Mouse (Mus musculus) kidney, adult 2 months (tissue): ENCODE results near the gene Rnf121. TPM values are rescaled to one million over a fixed set of nuclear protein-coding genes. Genes with fewer than 3 reads are reported as not detected.

Experiments used
- DNase-seq: peaks from one replicate; pipeline ENCODE4 v3.0.0; 2021
- H3K27ac ChIP-seq: fragments of 200-500 bp; 2 replicates; pipeline ENCODE4 v1.5.1; 2012; ENCODE audit warnings: low read depth, low read length, control low read depth, inconsistent platforms; ENCODE audit not compliant: insufficient read depth
- H3K27me3 ChIP-seq: fragments of 200-500 bp; replicated peaks from 2 replicates; pipeline ENCODE4 v1.6.1; 2012; ENCODE audit warnings: mild to moderate bottlenecking, moderate library complexity, low read length, inconsistent platforms; ENCODE audit not compliant: control insufficient read depth, insufficient read depth
- H3K36me3 ChIP-seq: fragments of 200-500 bp; 2 replicates; pipeline ENCODE4 v1.6.1; 2012; ENCODE audit warnings: mild to moderate bottlenecking, moderate library complexity, low read length, inconsistent platforms; ENCODE audit not compliant: control insufficient read depth, insufficient read depth
- H3K4me1 ChIP-seq: fragments of 200-500 bp; 2 replicates; pipeline ENCODE4 v1.6.1; 2011; ENCODE audit warnings: low read length; ENCODE audit not compliant: control insufficient read depth, insufficient read depth
- H3K4me3 ChIP-seq: fragments of 200-500 bp; 2 replicates; pipeline ENCODE4 v1.5.1; 2011; ENCODE audit warnings: mild to moderate bottlenecking, low read depth, low read length, control low read depth; ENCODE audit not compliant: insufficient read depth
- CTCF ChIP-seq: fragments of 200-500 bp; conservative IDR thresholded peaks from 2 replicates; pipeline ENCODE4 v1.5.1; 2011; ENCODE audit warnings: low read depth, mild to moderate bottlenecking, control low read depth, low read length, moderate library complexity, mixed read lengths; ENCODE audit not compliant: insufficient read depth, insufficient read length
- POLR2A ChIP-seq: fragments of 200-500 bp; IDR thresholded peaks from one replicate; pipeline ENCODE4 v1.6.1; 2011; ENCODE audit warnings: low read depth, low read length, control low read depth
- WGBS: fragments of 180-500 bp; shearing (Covaris S2); methylation state at CpG from one replicate; pipeline ENCODE4 v1.1.7; 2018; 5-methylcytosine and 5-hydroxymethylcytosine counted together
- polyA plus RNA-seq: library from polyadenylated mRNA; depleted of rRNA; stranded (reverse); fragments of >200 nt; gene quantifications from 2 replicates; pipeline ENCODE4 v1.2.3, GENCODE M21; 2012

Gene Rnf121
- polyA plus RNA-seq, 1 experiment, result 43.8 TPM

- WGBS, result 74% methylated on average over 8 of the region's 8 CpGs
- H3K27ac ChIP-seq, result peak overlapping the region; percentile 22; the same call in 1 of the 2 replicates
- no peaks in the 10 kb centered on the region for H3K4me1 ChIP-seq
- peaks cover 18% of the 10 kb centered on the region for H3K36me3 ChIP-seq
- TF ChIP-seq POLR2A (no peak), CTCF (no peak)
- no peak overlapping the region for H3K4me3 ChIP-seq
- DNase-seq, result no peak
- no peaks in the 10 kb centered on the region for H3K27me3 ChIP-seq
These were observed 65.0 kb downstream of the Rnf121 start for GRCm38 (mm10) chr7:102000296-102000695.

- peaks cover 18% of the 10 kb centered on the region for H3K36me3 ChIP-seq
- 48% methylated on average over 15 of the region's 15 CpGs for WGBS
- H3K4me1 ChIP-seq, result no peaks in the 10 kb centered on the region
- H3K27ac ChIP-seq, result peak overlapping the region; percentile 25; the same call in 1 of the 2 replicates
- TF ChIP-seq POLR2A (no peak), CTCF (peak; percentile 37; the same call in 1 of the 2 replicates)
- peak; percentile 51 for DNase-seq
- no peak overlapping the region for H3K4me3 ChIP-seq
- H3K27me3 ChIP-seq, result no peaks in the 10 kb centered on the region
These were observed 65.7 kb downstream of the Rnf121 start for GRCm38 (mm10) chr7:101999461-102000151.

- DNase-seq, result peak; percentile 89
- H3K4me1 ChIP-seq, result no peaks in the 10 kb centered on the region
- WGBS, result 27% methylated on average over 14 of the region's 14 CpGs
- H3K4me3 ChIP-seq, result no peak overlapping the region
- no peaks in the 10 kb centered on the region for H3K27me3 ChIP-seq
- H3K36me3 ChIP-seq, result peaks cover 18% of the 10 kb centered on the region
- no peak overlapping the region for H3K27ac ChIP-seq
- TF ChIP-seq CTCF (peak; percentile 96; the same call in 1 of the 2 replicates), POLR2A (no peak)
These were observed 66.9 kb downstream of the Rnf121 start for GRCm38 (mm10) chr7:101998194-101998927.

DNA sequence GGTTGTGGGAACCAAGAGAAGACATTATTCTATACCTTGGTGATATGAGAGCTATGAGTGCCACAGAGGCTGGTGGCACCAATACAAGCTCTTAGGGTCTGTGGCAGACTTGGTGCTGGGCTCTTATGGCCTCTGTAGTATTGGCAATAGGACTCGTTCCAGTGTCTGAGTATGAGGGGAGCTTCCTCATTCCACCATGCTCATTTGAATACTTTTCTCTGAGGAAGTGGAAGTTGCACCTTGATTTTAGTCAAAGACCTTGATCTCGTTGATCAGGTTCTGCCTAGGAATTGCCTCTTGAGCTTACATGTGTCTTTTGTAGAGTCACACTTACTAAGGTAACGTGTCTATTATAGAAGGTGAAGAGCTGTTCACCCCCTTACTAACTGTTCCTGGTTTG is 71.0 kb downstream of the Rnf121 start:
- Histone ChIP-seq H3K4me3 (no peak overlapping the region), H3K27ac (no peak overlapping the region), H3K36me3 (peaks cover 14% of the 10 kb centered on the region), H3K4me1 (no peaks in the 10 kb centered on the region), H3K27me3 (no peaks in the 10 kb centered on the region)
- TF ChIP-seq CTCF (no peak), POLR2A (no peak)
- no peak for DNase-seq
- 72% methylated on average over 3 of the region's 3 CpGs for WGBS

DNA sequence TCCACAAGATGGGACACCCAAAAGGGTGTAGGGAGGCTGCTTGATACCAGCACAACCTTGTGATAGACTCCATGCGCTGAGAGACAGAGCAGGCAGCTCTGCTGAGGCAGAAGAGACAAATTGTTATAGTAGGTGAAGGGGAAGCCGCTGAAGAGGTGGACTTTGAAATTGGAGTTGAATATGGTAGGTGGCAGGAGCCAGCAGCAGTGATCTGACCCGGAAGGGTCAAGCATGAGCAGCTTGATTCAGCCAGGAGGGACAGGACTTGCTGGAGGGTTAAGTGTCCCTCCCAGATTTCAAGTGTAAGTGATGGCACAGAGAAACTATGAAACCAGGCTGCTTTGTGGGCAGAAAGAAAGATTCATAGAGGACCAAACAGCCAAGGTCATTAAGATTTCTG is 80.2 kb downstream of the Rnf121 start:
- Histone ChIP-seq H3K4me1 (peaks cover 6% of the 10 kb centered on the region; the same call in 1 of the 2 replicates), H3K27ac (no peak overlapping the region), H3K27me3 (no peaks in the 10 kb centered on the region), H3K4me3 (no peak overlapping the region), H3K36me3 (peaks cover 4% of the 10 kb centered on the region)
- no peak for TF ChIP-seq POLR2A
- no peak for TF ChIP-seq CTCF
- 43% methylated on average over 3 of the region's 3 CpGs for WGBS
- peak; percentile 61 for DNase-seq

GRCm38 (mm10) chr7:101982735-101983134 is 82.5 kb downstream of the Rnf121 start:
- H3K4me3 ChIP-seq, result no peak overlapping the region
- 38% methylated on average over 1 of the region's 1 CpGs for WGBS
- peak; percentile 85 for DNase-seq
- no peak overlapping the region for H3K27ac ChIP-seq
- H3K4me1 ChIP-seq, result peaks cover 6% of the 10 kb centered on the region; the same call in 1 of the 2 replicates
- no peak for TF ChIP-seq CTCF
- no peak for TF ChIP-seq POLR2A
- no peaks in the 10 kb centered on the region for H3K27me3 ChIP-seq
- H3K36me3 ChIP-seq, result peaks cover under 1% of the 10 kb centered on the region; the same call in 1 of the 2 replicates

- H3K27ac ChIP-seq, result no peak overlapping the region
- no peak overlapping the region for H3K4me3 ChIP-seq
- peaks cover 28% of the 10 kb centered on the region for H3K4me1 ChIP-seq
- 18% methylated on average over 2 of the region's 2 CpGs for WGBS
- peak; percentile 29 for DNase-seq
- H3K27me3 ChIP-seq, result no peaks in the 10 kb centered on the region
- TF ChIP-seq POLR2A (no peak), CTCF (no peak)
- H3K36me3 ChIP-seq, result peaks cover 2% of the 10 kb centered on the region; the same call in 1 of the 2 replicates
These were observed 90.8 kb downstream of the Rnf121 start for GRCm38 (mm10) chr7:101974505-101974904.
